Mouse (Mus musculus) heart, embryonic 13.5 days (tissue): Measurements from ENCODE around the gene Eme1. TPM values are rescaled to one million over a fixed set of nuclear protein-coding genes. Genes with fewer than 3 reads are reported as not detected.
A peak's percentile ranks its signal among the peaks of the same experiment; 100 is the strongest.
"Not testable (repeated sequence)": the region's sequence is repeated elsewhere in the genome, so short reads cannot be mapped to it uniquely, and the experiment has no call there.

Source experiments
- ATAC-seq: fragments of 200-750 bp; cut with Nextera tagmentation; 2 replicates; pipeline ENCODE4 v1.8.0; 2017; ENCODE audit warnings: moderate TSS enrichment; ENCODE audit not compliant: insufficient number of reproducible peaks, low FRiP score, low TSS enrichment; ENCODE audit errors: extremely low read depth
- H3K27ac ChIP-seq: fragments of 300-500 bp; sonication (generic); replicated peaks from 2 replicates; pipeline ENCODE4 v1.5.1; 2015; ENCODE audit warnings: moderate library complexity, mild to moderate bottlenecking, inconsistent platforms
- H3K27me3 ChIP-seq: fragments of 300-500 bp; sonication (generic); replicated peaks from 2 replicates; pipeline ENCODE4 v1.6.1; 2015; ENCODE audit warnings: mild to moderate bottlenecking, inconsistent platforms
- H3K36me3 ChIP-seq: fragments of 300-500 bp; sonication (generic); 2 replicates; pipeline ENCODE4 v1.6.1; 2015; ENCODE audit warnings: mild to moderate bottlenecking, inconsistent platforms
- H3K4me1 ChIP-seq: fragments of 300-500 bp; sonication (generic); 2 replicates; pipeline ENCODE4 v1.6.1; 2015; ENCODE audit warnings: inconsistent platforms
- H3K4me2 ChIP-seq: fragments of 300-500 bp; sonication (generic); 2 replicates; pipeline ENCODE4 v1.6.1; 2015; ENCODE audit warnings: inconsistent platforms, mild to moderate bottlenecking, moderate library complexity
- H3K4me3 ChIP-seq: fragments of 300-500 bp; sonication (generic); 2 replicates; pipeline ENCODE4 v1.5.1; 2015; ENCODE audit warnings: moderate library complexity, mild to moderate bottlenecking, inconsistent platforms
- H3K9ac ChIP-seq: fragments of 300-500 bp; sonication (generic); 2 replicates; pipeline ENCODE4 v1.6.1; 2015; ENCODE audit warnings: inconsistent platforms, mild to moderate bottlenecking, moderate library complexity
- H3K9me3 ChIP-seq: fragments of 300-500 bp; sonication (generic); 2 replicates; pipeline ENCODE4 v1.6.1; 2016; ENCODE audit warnings: inconsistent platforms
- WGBS: fragments of 180-500 bp; shearing (Covaris S2); methylation state at CpG from one replicate; pipeline ENCODE4 v1.1.7; 2015; ENCODE audit warnings: mixed read lengths; 5-methylcytosine and 5-hydroxymethylcytosine counted together
- polyA plus RNA-seq: library from polyadenylated mRNA; unstranded; fragments of >200 nt; fragmentation: Nextera tagmentation; extraction: Ambion mirVana; gene quantifications from 2 replicates; pipeline ENCODE4 v1.2.1, GENCODE M21; 2015

The Eme1 gene
- polyA plus RNA-seq, 1 experiment from 2014 or later, result 11.9 TPM

- Histone ChIP-seq H3K9me3 (no peaks in the 10 kb centered on the region), H3K27me3 (no peaks in the 10 kb centered on the region), H3K4me3 (no peak overlapping the region), H3K36me3 (no peaks in the 10 kb centered on the region), H3K4me1 (peaks cover 16% of the 10 kb centered on the region), H3K4me2 (no peak overlapping the region), H3K27ac (no peak overlapping the region), H3K9ac (no peak overlapping the region)
- ATAC-seq, result no peak
These were observed 26.9 kb upstream of the Eme1 start for GRCm38 (mm10) chr11:94680639-94681038.

GRCm38 (mm10) chr11:94677607-94678145, 23.9 kb upstream of the Eme1 start:
- peaks cover 3% of the 10 kb centered on the region; the same call in 1 of the 2 replicates for H3K36me3 ChIP-seq
- H3K9me3 ChIP-seq, result no peaks in the 10 kb centered on the region
- ATAC-seq, result no peak
- H3K4me2 ChIP-seq, result peak overlapping the region; percentile 90
- H3K4me1 ChIP-seq, result peaks cover 32% of the 10 kb centered on the region
- H3K9ac ChIP-seq, result peak overlapping the region; percentile 74
- 29% methylated on average over 15 of the region's 15 CpGs for WGBS
- peak overlapping the region; percentile 83 for H3K4me3 ChIP-seq
- no peak overlapping the region for H3K27ac ChIP-seq
- no peaks in the 10 kb centered on the region for H3K27me3 ChIP-seq

DNA sequence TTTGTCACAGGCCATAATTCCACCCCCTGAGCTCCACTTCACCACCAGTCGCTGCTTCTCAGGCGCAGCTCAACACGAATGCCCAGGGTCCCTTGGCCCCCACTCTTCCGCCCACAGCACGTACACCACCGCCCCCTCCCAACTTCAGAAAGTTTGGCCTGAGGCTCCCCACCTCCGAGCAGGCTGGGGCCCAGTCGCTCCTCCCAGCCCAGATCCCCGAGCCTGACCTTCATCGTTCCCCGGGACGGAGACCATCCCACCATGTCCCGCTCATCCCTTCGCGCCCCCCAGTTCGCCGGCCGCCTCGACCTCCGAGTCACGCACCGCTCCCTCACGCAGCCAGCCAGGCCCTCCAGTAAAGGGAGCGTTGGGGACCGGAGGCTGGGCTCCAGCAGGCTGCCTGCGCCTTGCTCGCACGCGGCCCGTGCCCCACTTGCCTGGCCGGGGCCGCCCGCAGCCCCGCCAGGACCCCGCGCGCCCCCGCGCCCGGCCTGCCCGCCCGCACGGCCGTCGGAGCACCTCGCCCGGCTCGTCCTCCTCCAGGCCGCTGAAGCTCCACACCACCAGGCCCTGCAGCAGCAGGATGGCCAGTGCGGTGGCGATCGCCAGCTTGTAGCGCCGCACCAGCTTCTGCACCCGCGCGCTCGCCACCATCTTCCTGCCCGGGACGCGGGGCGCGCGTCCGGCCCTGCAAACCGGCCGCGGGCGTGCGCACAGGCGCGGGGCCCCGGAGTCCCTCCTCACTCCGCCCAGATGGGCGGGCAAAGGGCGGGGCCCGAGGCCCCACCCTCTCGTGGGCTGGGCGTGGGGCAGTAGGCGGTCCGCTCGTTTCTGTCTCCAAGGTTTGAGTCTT, 23.2 kb upstream of the Eme1 start, which contains the start of gene Xylt2:
Gene Xylt2 (minus strand): TSS at position 762 of the 853 bp plus-strand sequence.
- Histone ChIP-seq H3K4me2 (peak within 1 kb of the TSS; percentile 90), H3K4me1 (peaks cover 32% of the 10 kb centered on the region), H3K27me3 (no peaks in the 10 kb centered on the region), H3K36me3 (peaks cover 3% of the 10 kb centered on the region; the same call in 1 of the 2 replicates), H3K9me3 (no peaks in the 10 kb centered on the region), H3K9ac (peak within 1 kb of the TSS; percentile 95), H3K4me3 (peak within 1 kb of the TSS; percentile 83), H3K27ac (peak within 1 kb of the TSS; percentile 81)
- ATAC-seq, result peak; percentile 93
- under 1% methylated on average over 78 of the region's 82 CpGs for WGBS

- peak overlapping the region; percentile 95 for H3K9ac ChIP-seq
- peak overlapping the region; percentile 90 for H3K4me2 ChIP-seq
- ATAC-seq, result no peak
- peak overlapping the region; percentile 83 for H3K4me3 ChIP-seq
- H3K36me3 ChIP-seq, result peaks cover 3% of the 10 kb centered on the region; the same call in 1 of the 2 replicates
- WGBS, result 39% methylated on average over 4 of the region's 4 CpGs
- no peaks in the 10 kb centered on the region for H3K27me3 ChIP-seq
- H3K27ac ChIP-seq, result peak overlapping the region; percentile 81; the same call in 1 of the 2 replicates
- H3K9me3 ChIP-seq, result no peaks in the 10 kb centered on the region
- H3K4me1 ChIP-seq, result peaks cover 30% of the 10 kb centered on the region
These were observed 22.5 kb upstream of the Eme1 start for GRCm38 (mm10) chr11:94676308-94676707.

DNA sequence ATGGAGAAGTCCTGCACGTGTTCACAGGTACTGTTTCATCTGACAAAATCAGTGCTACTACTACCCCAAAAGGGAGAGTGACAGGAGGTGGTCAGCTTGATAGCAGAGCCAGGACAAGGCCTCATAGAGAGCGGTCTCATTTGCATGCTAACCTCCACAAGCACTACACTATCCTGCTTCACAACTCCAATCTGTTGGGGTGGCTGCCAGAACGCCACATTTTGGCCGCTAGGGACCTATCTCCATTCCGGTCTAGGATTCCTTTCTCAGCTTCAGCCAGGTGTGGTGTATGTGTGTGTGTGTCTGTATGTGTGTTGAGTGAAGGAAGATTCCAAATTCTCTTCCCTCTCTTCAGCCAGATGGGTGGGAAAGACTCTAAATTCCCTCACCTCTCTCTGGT, 21.7 kb upstream of the Eme1 start:
- Histone ChIP-seq H3K9me3 (no peaks in the 10 kb centered on the region), H3K27ac (no peak overlapping the region), H3K4me1 (peaks cover 30% of the 10 kb centered on the region), H3K27me3 (no peaks in the 10 kb centered on the region), H3K9ac (0 out of 2 replicates have a peak overlapping the region, but pooled peaks have one; percentile 95), H3K4me2 (peak overlapping the region; percentile 90; the same call in 1 of the 2 replicates), H3K4me3 (peak overlapping the region; percentile 83; the same call in 1 of the 2 replicates), H3K36me3 (peaks cover 5% of the 10 kb centered on the region)
- WGBS, result 74% methylated on average over 5 of the region's 5 CpGs
- ATAC-seq, result no peak

DNA sequence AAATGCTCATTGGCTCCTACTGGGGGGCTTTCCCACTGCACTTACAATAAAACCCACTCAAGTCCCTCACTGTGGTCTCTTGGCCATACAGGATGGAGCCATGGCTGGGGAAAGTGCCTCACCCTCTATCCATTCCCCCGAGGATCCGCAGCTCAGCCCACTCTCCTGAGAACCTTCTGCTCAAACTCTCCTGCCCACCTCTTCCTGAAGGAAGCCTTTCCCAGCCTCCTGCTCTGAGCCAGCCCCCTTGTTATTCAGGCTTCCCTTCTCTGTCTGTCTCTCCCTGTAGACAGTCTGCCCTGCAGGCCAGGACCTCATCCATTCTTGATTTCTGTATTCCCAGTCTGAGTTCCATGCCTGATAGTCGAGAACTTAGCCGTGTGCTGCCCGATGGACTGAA, 21.2 kb upstream of the Eme1 start:
- ATAC-seq, result no peak
- Histone ChIP-seq H3K9me3 (no peaks in the 10 kb centered on the region), H3K36me3 (peaks cover 10% of the 10 kb centered on the region), H3K27ac (no peak overlapping the region), H3K9ac (no peak overlapping the region), H3K4me1 (peaks cover 30% of the 10 kb centered on the region), H3K27me3 (no peaks in the 10 kb centered on the region), H3K4me2 (no peak overlapping the region; the same call in 1 of the 2 replicates), H3K4me3 (no peak overlapping the region)
- 81% methylated on average over 5 of the region's 5 CpGs for WGBS

DNA sequence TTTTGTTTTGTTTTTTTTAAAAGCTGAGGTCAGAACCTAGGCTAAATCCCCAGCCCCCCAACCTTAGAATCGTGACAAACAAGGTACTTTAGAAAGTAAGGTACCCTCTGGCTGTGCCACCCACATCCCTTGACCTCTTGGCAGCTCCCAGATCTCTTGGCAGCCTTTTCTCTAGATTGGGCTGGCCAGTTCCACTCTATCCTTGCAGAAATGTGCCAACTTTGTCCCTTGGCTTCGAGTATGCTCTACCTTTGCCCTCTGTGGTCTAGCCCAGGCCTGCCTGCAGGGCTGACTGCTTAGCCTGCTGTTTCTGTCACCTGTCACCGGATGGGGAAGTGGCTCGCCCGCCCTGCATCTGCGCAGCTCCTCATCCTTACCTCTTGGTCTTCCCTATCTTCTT, 11.5 kb upstream of the Eme1 start:
- Histone ChIP-seq H3K4me1 (no peaks in the 10 kb centered on the region), H3K27me3 (no peaks in the 10 kb centered on the region), H3K4me3 (no peak overlapping the region), H3K4me2 (no peak overlapping the region), H3K9ac (no peak overlapping the region), H3K36me3 (peaks cover 95% of the 10 kb centered on the region), H3K9me3 (no peaks in the 10 kb centered on the region), H3K27ac (no peak overlapping the region)
- 86% methylated on average over 6 of the region's 6 CpGs for WGBS
- ATAC-seq, result no peak

DNA sequence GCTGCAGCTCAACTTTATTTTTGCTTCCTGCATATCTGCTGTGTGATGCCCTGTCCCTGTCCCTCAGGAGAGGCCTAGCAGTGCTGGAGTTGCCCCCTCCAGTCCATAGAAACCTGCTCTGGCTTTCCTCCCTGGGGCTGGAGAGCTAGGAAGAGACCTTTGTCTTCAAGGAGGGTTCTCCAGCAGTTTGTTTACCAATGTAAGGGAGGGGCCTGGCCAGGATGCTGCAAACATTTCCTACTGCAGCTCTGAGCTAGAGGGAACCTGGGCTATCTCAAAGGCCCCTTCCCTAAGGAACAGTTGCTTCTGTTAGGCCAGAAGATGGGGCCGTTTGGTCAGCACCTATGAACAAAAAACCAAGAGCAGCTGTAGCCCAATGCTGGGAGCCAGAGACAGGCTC, 7.6 kb upstream of the Eme1 start:
- Histone ChIP-seq H3K9ac (no peak overlapping the region), H3K27ac (no peak overlapping the region), H3K4me3 (no peak overlapping the region), H3K4me2 (no peak overlapping the region), H3K27me3 (no peaks in the 10 kb centered on the region), H3K4me1 (no peaks in the 10 kb centered on the region), H3K9me3 (no peaks in the 10 kb centered on the region), H3K36me3 (peaks cover 94% of the 10 kb centered on the region)
- no peak for ATAC-seq
- 48% methylated on average over 1 of the region's 1 CpGs for WGBS

DNA sequence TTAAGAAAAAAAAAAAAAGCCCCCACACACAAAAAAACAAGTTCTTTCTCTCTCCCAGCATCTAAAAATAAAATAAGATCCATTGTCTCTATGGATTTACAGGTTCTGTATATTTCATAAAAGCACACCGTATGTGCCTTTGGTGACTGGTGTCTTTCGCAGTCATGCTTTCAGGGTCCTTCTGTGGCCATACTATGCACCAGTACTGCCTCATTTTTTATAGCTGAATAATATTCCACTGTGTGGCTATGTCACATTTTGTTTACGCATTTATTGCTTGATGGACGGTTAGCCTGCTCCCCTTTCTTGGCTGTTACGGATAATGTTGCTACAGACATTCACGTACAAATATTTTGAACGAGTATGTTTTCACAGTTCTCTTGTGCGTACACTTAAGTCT, 791 bp downstream of the Eme1 start:
- Histone ChIP-seq H3K27ac (no peak overlapping the region), H3K9ac (peak overlapping the region; percentile 83), H3K4me2 (peak overlapping the region; percentile 84), H3K4me1 (peaks cover 14% of the 10 kb centered on the region), H3K9me3 (no peaks in the 10 kb centered on the region), H3K4me3 (peak overlapping the region; percentile 75), H3K27me3 (no peaks in the 10 kb centered on the region), H3K36me3 (peaks cover 38% of the 10 kb centered on the region)
- ATAC-seq, result no peak
- WGBS, result 46% methylated on average over 8 of the region's 8 CpGs

DNA sequence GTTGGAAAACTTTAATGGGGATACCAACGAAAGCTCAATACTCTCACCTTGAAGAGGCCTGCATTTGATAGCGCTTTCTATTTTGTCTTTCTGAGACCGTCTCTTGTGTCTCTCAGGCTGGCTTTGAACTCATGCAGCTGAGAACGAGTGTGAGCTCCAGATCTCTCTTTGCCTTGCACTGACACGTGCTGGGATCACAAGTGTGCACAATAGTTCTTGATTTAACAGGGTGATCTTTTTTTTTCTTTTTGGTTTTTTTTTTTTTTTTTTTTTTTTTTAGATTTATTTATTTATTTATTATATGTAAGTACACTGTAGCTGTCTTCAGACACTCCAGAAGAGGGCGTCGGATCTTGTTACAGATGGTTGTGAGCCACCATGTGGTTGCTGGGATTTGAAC, 2.5 kb downstream of the Eme1 start:
- H3K27me3 ChIP-seq, H3K4me3 ChIP-seq, ATAC-seq, H3K9me3 ChIP-seq, H3K9ac ChIP-seq, H3K27ac ChIP-seq, H3K4me2 ChIP-seq: not testable (repeated sequence)
- peaks cover 14% of the 10 kb centered on the region for H3K4me1 ChIP-seq
- peaks cover 38% of the 10 kb centered on the region for H3K36me3 ChIP-seq
- 92% methylated on average over 5 of the region's 7 CpGs for WGBS

GRCm38 (mm10) chr11:94646457-94646856, 7.3 kb downstream of the Eme1 start:
- no peak overlapping the region for H3K27ac ChIP-seq
- no peaks in the 10 kb centered on the region for H3K4me1 ChIP-seq
- WGBS, result 95% methylated on average over 4 of the region's 4 CpGs
- no peak overlapping the region for H3K4me2 ChIP-seq
- H3K36me3 ChIP-seq, result peaks cover 85% of the 10 kb centered on the region
- H3K27me3 ChIP-seq, result no peaks in the 10 kb centered on the region
- ATAC-seq, result no peak
- H3K9ac ChIP-seq, result no peak overlapping the region
- H3K9me3 ChIP-seq, result no peaks in the 10 kb centered on the region
- H3K4me3 ChIP-seq, result no peak overlapping the region
